Mouse (Mus musculus): Measurements from ENCODE around the gene Olfr600.
"Not testable (repeated sequence)": the region's sequence is repeated elsewhere in the genome, so short reads cannot be mapped to it uniquely, and the experiment has no call there.

The Olfr600 gene

GRCm38 (mm10) chr7:103349569-103349968, at the start of gene Olfr600:
Gene Olfr600 (minus strand): TSS chr7:103349669.
- DNase-seq (ENCODE audit: low read depth, low spot score), result no peak

GRCm38 (mm10) chr7:103398981-103399380, 49.5 kb upstream of the Olfr600 start:
- no peak for DNase-seq (ENCODE audit: low read depth, low spot score)

DNA sequence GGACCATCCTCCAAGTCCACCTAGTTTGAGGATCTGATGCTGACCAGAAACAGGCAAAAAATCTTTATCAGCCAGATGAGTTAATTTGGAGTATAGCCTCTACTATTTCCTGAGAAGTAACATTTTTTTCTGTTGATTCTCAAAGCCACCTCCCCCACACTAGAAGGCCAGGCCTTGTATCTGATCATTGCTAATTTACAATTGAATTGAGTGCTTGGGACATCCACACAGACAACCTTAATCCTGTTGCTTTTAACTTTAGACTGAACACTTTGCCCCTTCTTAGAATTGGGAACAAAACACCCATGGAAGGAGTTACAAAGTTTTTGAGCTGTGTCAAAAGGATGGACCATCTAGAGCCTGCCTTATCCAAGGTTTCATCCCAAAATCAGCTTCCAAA, 48.3 kb upstream of the Olfr600 start:
- no peak for DNase-seq (ENCODE audit: low read depth, low spot score)

GRCm38 (mm10) chr7:103386077-103386476, 36.6 kb upstream of the Olfr600 start, which contains the start of gene Olfr603:
Gene Olfr603 (minus strand): TSS chr7:103386177.
- no peak for DNase-seq (ENCODE audit: low read depth, low spot score)

- no peak for DNase-seq (ENCODE audit: low read depth, low spot score)
Measured at GRCm38 (mm10) chr7:103362555-103362954, 13.1 kb upstream of the Olfr600 start, which contains the start of gene Olfr601. Gene Olfr601 (minus strand): TSS chr7:103362655.

GRCm38 (mm10) chr7:103335617-103336016, 13.9 kb downstream of the Olfr600 start, which contains the start of gene Olfr599:
Gene Olfr599 (plus strand): TSS chr7:103335917.
- DNase-seq (ENCODE audit: low read depth, low spot score), result no peak

GRCm38 (mm10) chr7:103323268-103323667, 26.2 kb downstream of the Olfr600 start, which contains the start of gene Olfr598:
Gene Olfr598 (plus strand): TSS chr7:103323568.
- DNase-seq (ENCODE audit: low read depth, low spot score), result no peak

GRCm38 (mm10) chr7:103316015-103316414, 33.5 kb downstream of the Olfr600 start, which contains the start of gene Olfr597:
Gene Olfr597 (plus strand): TSS chr7:103316315.
- DNase-seq (ENCODE audit: low read depth, low spot score), result not testable (repeated sequence)

DNA sequence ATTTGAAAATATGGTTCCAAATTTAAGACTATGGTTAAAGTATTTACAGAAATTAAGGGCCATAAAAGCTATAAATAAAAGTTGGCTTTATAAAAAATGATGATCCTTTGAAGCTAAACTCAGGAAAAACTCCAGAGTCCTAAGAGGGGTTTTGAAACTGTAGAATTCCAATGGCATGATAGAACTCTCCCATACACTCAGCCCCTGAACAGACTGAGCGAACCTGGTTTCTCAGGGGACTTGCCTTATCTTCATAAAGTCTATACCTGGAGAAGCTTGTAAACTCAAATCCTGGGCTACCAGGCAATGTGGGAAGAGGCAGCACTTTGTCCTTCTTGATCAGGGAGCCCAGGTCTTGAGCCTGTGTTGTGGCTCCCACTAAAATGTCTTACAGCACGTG, 44.1 kb downstream of the Olfr600 start, which contains the start of gene Olfr596:
Olfr596 (plus strand) TSS at position 301 of the 400 bp plus-strand sequence.
- not testable (repeated sequence) for DNase-seq (ENCODE audit: low read depth, low spot score)
